Mouse (Mus musculus) midbrain, embryonic 11.5 days (tissue): ENCODE results near the gene 1700056E22Rik. TPM values are rescaled to one million over a fixed set of nuclear protein-coding genes. Genes with fewer than 3 reads are reported as not detected.
A peak's percentile ranks its signal among the peaks of the same experiment; 100 is the strongest.

ENCODE experiments used
- ATAC-seq: fragments of 200-750 bp; cut with Nextera tagmentation; 2 replicates; pipeline ENCODE4 v1.8.0; 2017; ENCODE audit warnings: moderate TSS enrichment, moderate library complexity; ENCODE audit not compliant: low FRiP score
- DNase-seq: peaks from one replicate; pipeline ENCODE4 v3.0.0; 2015; ENCODE audit warnings: low spot score; ENCODE audit errors: missing footprints
- H3K27ac ChIP-seq: fragments of 300-500 bp; sonication (generic); 2 replicates; pipeline ENCODE4 v1.5.1; 2014; ENCODE audit warnings: low read depth, low read length
- H3K27me3 ChIP-seq: fragments of 300-500 bp; sonication (generic); 2 replicates; pipeline ENCODE4 v1.6.1; 2014; ENCODE audit warnings: mild to moderate bottlenecking, low read length, moderate library complexity, mixed read lengths; ENCODE audit not compliant: control insufficient read depth, insufficient read depth
- H3K36me3 ChIP-seq: fragments of 300-500 bp; sonication (generic); 2 replicates; pipeline ENCODE4 v1.6.1; 2014; ENCODE audit warnings: mild to moderate bottlenecking, low read length, moderate library complexity, mixed read lengths; ENCODE audit not compliant: control insufficient read depth, insufficient read depth
- H3K4me1 ChIP-seq: fragments of 300-500 bp; sonication (generic); 2 replicates; pipeline ENCODE4 v1.6.1; 2014; ENCODE audit warnings: low read length; ENCODE audit not compliant: control insufficient read depth, insufficient read depth
- H3K4me2 ChIP-seq: fragments of 300-500 bp; sonication (generic); 2 replicates; pipeline ENCODE4 v1.6.1; 2014; ENCODE audit warnings: mild to moderate bottlenecking, moderate library complexity
- H3K4me3 ChIP-seq: fragments of 300-500 bp; sonication (generic); 2 replicates; pipeline ENCODE4 v1.5.1; 2014; ENCODE audit warnings: low read depth, low read length
- H3K9ac ChIP-seq: fragments of 300-500 bp; sonication (generic); 2 replicates; pipeline ENCODE4 v1.6.1; 2014; ENCODE audit warnings: low read length
- H3K9me3 ChIP-seq: fragments of 300-500 bp; sonication (generic); 2 replicates; pipeline ENCODE4 v1.6.1; 2016; ENCODE audit warnings: low read length; ENCODE audit not compliant: control insufficient read depth
- WGBS: fragments of 180-500 bp; shearing (Covaris S2); extraction: QIAGEN DNeasy Blood & Tissue Kit; methylation state at CpG from one replicate; pipeline ENCODE4 v1.1.7; 2014; 5-methylcytosine and 5-hydroxymethylcytosine counted together
- polyA plus RNA-seq: library from polyadenylated mRNA; unstranded; fragments of >200 nt; fragmentation: Nextera tagmentation; extraction: Ambion mirVana; gene quantifications from 2 replicates; pipeline ENCODE4 v1.2.1, GENCODE M21; 2014

Gene 1700056E22Rik
- polyA plus RNA-seq, 1 experiment from 2014 or later: 2.0 TPM

GRCm38 (mm10) chr1:184033390-184034010, 601 bp downstream of the 1700056E22Rik start:
- peak overlapping the region; percentile 81 for H3K4me2 ChIP-seq
- peak; percentile 81 for ATAC-seq
- no peaks in the 10 kb centered on the region for H3K9me3 ChIP-seq
- under 1% methylated on average over 63 of the region's 63 CpGs for WGBS
- no peak for DNase-seq
- H3K4me1 ChIP-seq: peaks cover 15% of the 10 kb centered on the region
- H3K9ac ChIP-seq: peak overlapping the region; percentile 96
- peak overlapping the region; percentile 66 for H3K4me3 ChIP-seq
- H3K27ac ChIP-seq: peak overlapping the region; percentile 97
- H3K27me3 ChIP-seq: no peaks in the 10 kb centered on the region
- no peaks in the 10 kb centered on the region for H3K36me3 ChIP-seq

DNA sequence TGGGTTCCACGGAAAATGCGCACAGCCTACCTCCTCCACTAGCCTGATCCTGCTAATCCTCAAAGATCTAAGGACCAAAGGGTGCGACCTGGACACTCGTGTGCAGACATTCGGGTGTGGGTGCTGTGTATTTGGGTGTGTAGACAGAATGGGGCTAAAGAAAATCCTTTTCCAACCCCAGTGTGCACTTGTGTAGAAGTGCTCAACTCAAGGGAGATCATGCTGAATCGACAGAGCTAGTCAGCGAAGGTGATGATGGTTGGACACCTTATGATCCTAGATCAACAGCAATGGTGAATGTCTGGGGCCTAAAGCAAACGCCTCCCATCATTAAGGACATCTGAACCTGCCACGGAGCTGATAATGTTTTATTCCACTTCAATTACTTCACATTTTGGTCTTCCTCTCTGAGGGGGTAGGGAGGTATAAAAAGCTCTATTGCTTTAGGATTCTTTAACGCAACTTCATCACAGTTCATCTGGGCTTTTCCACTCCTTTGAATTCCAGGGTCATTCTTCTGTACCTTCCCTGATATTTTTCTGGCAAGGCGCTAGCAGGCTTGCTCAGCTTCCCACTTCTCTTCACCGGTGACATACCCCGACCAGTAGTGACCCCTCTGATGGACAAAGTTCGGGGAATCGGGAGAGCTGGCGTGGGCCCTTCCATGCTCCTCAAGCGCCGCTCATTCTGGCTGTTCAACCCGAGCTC, 1.3 kb downstream of the 1700056E22Rik start:
- peak overlapping the region; percentile 97 for H3K27ac ChIP-seq
- DNase-seq: peak; percentile 91

GRCm38 (mm10) chr1:184030070-184030802, 3.9 kb downstream of the 1700056E22Rik start:
- no peak overlapping the region for H3K4me3 ChIP-seq
- DNase-seq (no peak), ATAC-seq (no peak)
- no peaks in the 10 kb centered on the region for H3K27me3 ChIP-seq
- H3K36me3 ChIP-seq: no peaks in the 10 kb centered on the region
- H3K9ac ChIP-seq: no peak overlapping the region
- H3K9me3 ChIP-seq: no peaks in the 10 kb centered on the region
- whole genome bisulfite sequencing: 89% methylated on average over 8 of the region's 8 CpGs
- no peak overlapping the region for H3K27ac ChIP-seq
- peaks cover 4% of the 10 kb centered on the region; the same call in 1 of the 2 replicates for H3K4me1 ChIP-seq
- H3K4me2 ChIP-seq: no peak overlapping the region

More for the DNA sequence above, 1.3 kb downstream of the 1700056E22Rik start:
- peak overlapping the region; percentile 96 for H3K9ac ChIP-seq
- no peak for ATAC-seq
- 16% methylated on average over 19 of the region's 19 CpGs for WGBS
- no peaks in the 10 kb centered on the region for H3K9me3 ChIP-seq
- no peaks in the 10 kb centered on the region for H3K36me3 ChIP-seq
- H3K27me3 ChIP-seq: no peaks in the 10 kb centered on the region
- peak overlapping the region; percentile 66 for H3K4me3 ChIP-seq
- H3K4me2 ChIP-seq: peak overlapping the region; percentile 81
- peaks cover 15% of the 10 kb centered on the region for H3K4me1 ChIP-seq

DNA sequence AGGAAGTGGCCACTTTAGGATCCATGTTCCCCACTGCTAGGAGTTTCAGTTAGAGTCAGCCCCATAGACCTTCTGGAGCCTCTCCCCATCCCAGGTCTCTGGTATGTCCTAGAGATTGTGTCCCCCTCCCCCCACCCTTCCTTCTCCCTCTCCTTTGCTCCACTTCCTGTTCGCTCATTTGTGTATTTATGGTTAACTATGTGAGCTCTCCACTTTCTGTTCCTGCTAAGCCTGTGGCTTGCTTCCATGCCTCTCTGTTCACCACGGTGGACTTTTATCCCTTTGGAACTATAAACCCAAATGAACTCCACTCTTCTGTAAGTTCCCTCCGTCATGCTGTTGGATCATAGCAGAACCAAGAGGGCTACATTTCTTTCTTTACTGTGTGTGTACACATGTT, 7.1 kb downstream of the 1700056E22Rik start:
- WGBS: 91% methylated on average over 3 of the region's 3 CpGs
- no peak for DNase-seq
- no peaks in the 10 kb centered on the region for H3K4me1 ChIP-seq
- no peaks in the 10 kb centered on the region for H3K36me3 ChIP-seq
- ATAC-seq: no peak
- H3K9me3 ChIP-seq: no peaks in the 10 kb centered on the region
- no peaks in the 10 kb centered on the region for H3K27me3 ChIP-seq
- H3K4me3 ChIP-seq: no peak overlapping the region
- H3K9ac ChIP-seq: no peak overlapping the region
- no peak overlapping the region for H3K27ac ChIP-seq
- no peak overlapping the region for H3K4me2 ChIP-seq

DNA sequence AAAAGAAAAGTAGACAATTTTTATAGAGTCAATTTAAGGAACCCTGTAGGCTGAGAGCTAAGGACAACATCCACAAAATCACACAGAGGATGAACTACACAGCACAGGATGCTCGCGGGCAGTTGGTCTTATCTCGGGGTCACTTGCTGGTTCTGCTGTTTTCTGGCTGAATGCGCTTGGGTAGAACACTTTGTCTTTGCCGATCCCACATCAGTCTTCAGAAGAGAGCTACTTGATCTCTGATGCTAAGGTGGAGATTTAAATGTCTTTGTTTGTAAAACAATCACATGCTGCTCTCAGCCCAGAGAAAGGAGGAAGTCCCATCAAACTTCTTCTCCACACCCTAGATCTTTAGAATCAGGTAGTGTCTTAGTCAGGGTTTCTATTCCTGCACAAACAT, 9.0 kb downstream of the 1700056E22Rik start:
- no peaks in the 10 kb centered on the region for H3K4me1 ChIP-seq
- 91% methylated on average over 5 of the region's 5 CpGs for WGBS

DNA sequence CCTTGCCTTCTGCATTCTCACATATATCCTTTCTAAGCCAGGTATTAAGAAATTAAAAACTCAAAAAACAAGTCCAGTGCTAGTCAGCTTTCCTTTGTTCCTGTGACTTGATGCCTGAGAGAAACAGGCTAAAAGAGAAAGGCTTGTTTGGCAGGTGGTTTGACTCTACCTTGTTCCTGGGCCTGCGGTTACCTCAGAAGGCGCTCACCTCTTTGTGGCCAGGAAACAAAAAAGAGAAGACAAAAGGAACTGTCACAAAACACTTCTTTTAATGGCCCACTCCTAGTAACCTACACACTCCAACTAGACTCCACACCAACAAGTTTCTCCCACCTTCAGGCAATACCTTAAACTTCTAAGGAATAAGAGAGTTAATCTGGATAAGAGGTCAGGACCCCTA, 9.5 kb downstream of the 1700056E22Rik start:
- WGBS: 97% methylated on average over 2 of the region's 2 CpGs
- no peaks in the 10 kb centered on the region for H3K4me1 ChIP-seq
- H3K9me3 ChIP-seq: no peaks in the 10 kb centered on the region
- no peak overlapping the region for H3K4me3 ChIP-seq
- H3K27ac ChIP-seq: no peak overlapping the region
- H3K27me3 ChIP-seq: no peaks in the 10 kb centered on the region
- no peak overlapping the region for H3K4me2 ChIP-seq
- no peak overlapping the region for H3K9ac ChIP-seq
- DNase-seq (no peak), ATAC-seq (no peak)
- no peaks in the 10 kb centered on the region for H3K36me3 ChIP-seq

More for the DNA sequence above, 9.0 kb downstream of the 1700056E22Rik start:
- H3K27me3 ChIP-seq: no peaks in the 10 kb centered on the region
- H3K36me3 ChIP-seq: no peaks in the 10 kb centered on the region
- no peak overlapping the region for H3K4me2 ChIP-seq
- DNase-seq (no peak), ATAC-seq (no peak)
- no peak overlapping the region for H3K9ac ChIP-seq
- no peak overlapping the region for H3K4me3 ChIP-seq
- H3K9me3 ChIP-seq: no peaks in the 10 kb centered on the region
- H3K27ac ChIP-seq: no peak overlapping the region

DNA sequence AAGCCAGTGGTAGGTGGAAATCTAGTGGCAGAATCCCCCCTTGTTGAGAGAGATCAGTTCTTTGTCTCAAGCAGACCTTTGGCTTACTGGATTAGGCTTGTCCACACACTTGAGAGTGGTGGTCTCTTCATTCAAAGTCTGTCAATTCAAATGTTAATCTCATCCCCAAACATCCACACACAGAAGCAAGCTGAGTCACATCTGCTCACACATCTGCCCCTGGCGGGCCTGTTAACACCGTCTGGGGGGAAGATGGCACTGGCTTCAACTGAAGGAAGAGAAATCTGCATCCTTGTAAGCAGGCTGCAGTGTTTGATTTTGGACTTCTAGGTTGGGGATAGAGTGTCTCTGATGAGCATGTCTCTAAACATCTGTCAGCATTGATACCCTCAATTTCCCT, 10.1 kb downstream of the 1700056E22Rik start:
- Histone ChIP-seq H3K9ac (no peak overlapping the region), H3K4me3 (no peak overlapping the region), H3K27me3 (no peaks in the 10 kb centered on the region), H3K4me2 (no peak overlapping the region), H3K36me3 (no peaks in the 10 kb centered on the region), H3K9me3 (no peaks in the 10 kb centered on the region), H3K4me1 (peaks cover 4% of the 10 kb centered on the region; the same call in 1 of the 2 replicates), H3K27ac (no peak overlapping the region)
- WGBS: 19% methylated on average over 2 of the region's 2 CpGs
- ATAC-seq: no peak
- DNase-seq: no peak

- 44% methylated on average over 6 of the region's 6 CpGs for WGBS
- H3K36me3 ChIP-seq: no peaks in the 10 kb centered on the region
- no peak overlapping the region for H3K9ac ChIP-seq
- no peak overlapping the region for H3K4me3 ChIP-seq
- H3K4me2 ChIP-seq: no peak overlapping the region
- DNase-seq (no peak), ATAC-seq (peak; percentile 46; the same call in 1 of the 2 replicates)
- H3K27ac ChIP-seq: no peak overlapping the region
- no peaks in the 10 kb centered on the region for H3K9me3 ChIP-seq
- H3K27me3 ChIP-seq: no peaks in the 10 kb centered on the region
- peaks cover 4% of the 10 kb centered on the region; the same call in 1 of the 2 replicates for H3K4me1 ChIP-seq
Measured at GRCm38 (mm10) chr1:184019722-184020107, 14.4 kb downstream of the 1700056E22Rik start.
